In the genomic region with DNA sequence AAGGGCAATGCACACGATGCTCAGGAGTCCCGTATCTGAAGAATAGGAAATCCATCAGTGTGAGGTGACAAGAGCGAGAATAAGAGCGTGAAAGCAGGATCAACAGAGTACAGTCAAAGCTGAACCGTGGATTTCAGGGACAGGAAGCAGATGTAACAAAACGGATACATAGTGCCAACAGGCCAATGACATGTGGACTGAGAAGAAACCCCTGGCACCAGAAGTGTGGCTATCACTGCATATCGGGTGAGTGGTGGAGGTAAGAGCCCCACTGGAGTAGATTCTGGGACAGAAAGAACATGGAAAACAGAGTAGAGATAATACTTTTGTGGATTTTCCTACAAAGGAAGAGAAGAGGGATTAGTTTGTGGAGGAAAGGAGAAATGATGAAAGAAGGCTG, we compare ENCODE assay signal across 21 mouse cellular contexts.
"Had no signal": no experiment of that assay in that cellular context is flagged by ENCODE, and none has a peak within 500 bp of the region (broad histone marks: within the 10 kb centered on the region; RNA-seq: fewer than 3 reads in every experiment).

No protein-coding gene starts in this region.

- H3K9me3 ChIP-seq: megakaryocyte, embryonic 14.5 days; midbrain, embryonic 13.5 days; midbrain, embryonic 15.5 days; neural tube, embryonic 13.5 days; neural tube, embryonic 15.5 days; stomach, embryonic 15.5 days had no signal

- H3K9ac ChIP-seq: lung, embryonic 14.5 days; midbrain, embryonic 13.5 days; midbrain, embryonic 15.5 days; neural tube, embryonic 13.5 days; neural tube, embryonic 15.5 days; stomach, embryonic 15.5 days had no signal

- DNase-seq: lung, adult 18-20 months; lung, embryonic 14.5 days; lung, postnatal 10 days; lung, postnatal 36 days; retina, postnatal 1 day; right cerebral cortex, adult 18-20 months; right cerebral cortex, postnatal 25 days; right cerebral cortex, postnatal 4 days; spleen, adult 18-20 months; thymus, adult 2 months; thymus, postnatal 25 days; thymus, postnatal 4 days had no signal

- H3K27me3 ChIP-seq: megakaryocyte, embryonic 14.5 days; midbrain, embryonic 13.5 days; midbrain, embryonic 15.5 days; neural tube, embryonic 13.5 days; neural tube, embryonic 15.5 days; stomach, embryonic 15.5 days had no signal

- H3K4me2 ChIP-seq: lung, embryonic 14.5 days; midbrain, embryonic 11.5 days; midbrain, embryonic 13.5 days; midbrain, embryonic 15.5 days; neural tube, embryonic 13.5 days; neural tube, embryonic 15.5 days; stomach, embryonic 15.5 days had no signal

- H3K27ac ChIP-seq: macrophage; midbrain, embryonic 15.5 days; neural tube, embryonic 13.5 days; neural tube, embryonic 15.5 days; stomach, embryonic 15.5 days; stomach, postnatal 0 days had no signal

- ATAC-seq: midbrain, embryonic 13.5 days; midbrain, embryonic 15.5 days had no signal

- H3K4me1 ChIP-seq: megakaryocyte, embryonic 14.5 days; midbrain, embryonic 13.5 days; midbrain, embryonic 15.5 days; neural tube, embryonic 13.5 days; neural tube, embryonic 15.5 days; stomach, embryonic 15.5 days had no signal

- H3K4me3 ChIP-seq: megakaryocyte, embryonic 14.5 days; midbrain, embryonic 13.5 days; midbrain, embryonic 15.5 days; neural tube, embryonic 13.5 days; neural tube, embryonic 15.5 days; stomach, embryonic 15.5 days had no signal

- H3K36me3 ChIP-seq: stomach, embryonic 15.5 days had no signal
